Mouse (Mus musculus): ENCODE measurements around the gene Lrch1. TPM values are rescaled to one million over a fixed set of nuclear protein-coding genes. Genes with fewer than 3 reads are reported as not detected.
A peak's percentile ranks its signal among the peaks of the same experiment; 100 is the strongest.

Lrch1 gene
- total and polyA plus RNA-seq, 3 experiments: 2.8 to 6.1 TPM; not detected in 1

GRCm38 (mm10) chr14:74956702-74957101 is 9.0 kb upstream of the Lrch1 start:
- DNase-seq (ENCODE audit: low read depth, low spot score): no peak
- Histone ChIP-seq H3K27ac (ENCODE audit: control insufficient read depth, low read depth, low read length) (no peak overlapping the region), H3K4me1 (ENCODE audit: control insufficient read depth in 1 of 2, insufficient read depth in 2 of 2, low read length in 2 of 2) (no peaks in the 10 kb centered on the region), H3K36me3 (ENCODE audit: control insufficient read depth in 1 of 2, insufficient read depth in 2 of 2, low read length in 2 of 2) (no peaks in the 10 kb centered on the region), H3K27me3 (ENCODE audit: control insufficient read depth in 1 of 2, insufficient read depth in 2 of 2, low read length in 2 of 2) (peaks cover 5 to 9% of the 10 kb centered on the region in 2 experiments; a peak in 3 of 4 replicates), H3K4me3 (ENCODE audit: control insufficient read depth in 1 of 2, insufficient read depth in 1 of 2, low read depth in 2 of 2, low read length in 2 of 2) (no peak overlapping the region), H3K9ac (ENCODE audit: control insufficient read depth, low read depth, low read length, poor library complexity, severe bottlenecking) (no peak overlapping the region), H3K79me2 (ENCODE audit: control insufficient read depth, insufficient read depth, low read length, poor library complexity) (no peaks in the 10 kb centered on the region), H3K9me3 (replicated peaks; ENCODE audit: insufficient read depth, low read length) (no peaks in the 10 kb centered on the region)
- TF ChIP-seq GABPA (IDR thresholded peaks at IDR 0.05; ENCODE audit: low read depth, low read length) (no peak), RAD21 (IDR thresholded peaks at IDR 0.05; ENCODE audit: low read depth, low read length) (no peak), SMC3 (IDR thresholded peaks at IDR 0.05; ENCODE audit: low read depth, low read length) (no peak), MYC (IDR thresholded peaks at IDR 0.05; ENCODE audit: low read depth, low read length) (no peak), MYB (IDR thresholded peaks at IDR 0.05; ENCODE audit: low read depth, low read length) (no peak), BHLHE40 (IDR thresholded peaks at IDR 0.05; ENCODE audit: borderline replicate concordance, low read depth, low read length) (no peak), CHD1 (IDR thresholded peaks at IDR 0.05; ENCODE audit: low read depth, low read length) (no peak)

- Histone ChIP-seq H3K36me3 (ENCODE audit: control insufficient read depth in 1 of 2, insufficient read depth in 2 of 2, low read length in 2 of 2) (no peaks in the 10 kb centered on the region), H3K27ac (ENCODE audit: control insufficient read depth, low read depth, low read length) (no peak overlapping the region), H3K4me3 (ENCODE audit: control insufficient read depth in 1 of 2, insufficient read depth in 1 of 2, low read depth in 2 of 2, low read length in 2 of 2) (no peak overlapping the region), H3K9me3 (replicated peaks; ENCODE audit: insufficient read depth, low read length) (no peaks in the 10 kb centered on the region), H3K9ac (ENCODE audit: control insufficient read depth, low read depth, low read length, poor library complexity, severe bottlenecking) (no peak overlapping the region), H3K79me2 (ENCODE audit: control insufficient read depth, insufficient read depth, low read length, poor library complexity) (no peaks in the 10 kb centered on the region), H3K4me1 (ENCODE audit: control insufficient read depth in 1 of 2, insufficient read depth in 2 of 2, low read length in 2 of 2) (no peaks in the 10 kb centered on the region), H3K27me3 (ENCODE audit: control insufficient read depth in 1 of 2, insufficient read depth in 2 of 2, low read length in 2 of 2) (peaks cover 5 to 9% of the 10 kb centered on the region in 2 experiments; a peak in 3 of 4 replicates)
- no peak for DNase-seq (ENCODE audit: low read depth, low spot score)
- no peak for TF ChIP-seq ZKSCAN1 (IDR thresholded peaks at IDR 0.05; ENCODE audit: low read depth, low read length)
- TF ChIP-seq USF2 (IDR thresholded peaks at IDR 0.05; ENCODE audit: borderline replicate concordance in 1 of 2, insufficient read depth in 1 of 2, low read depth in 1 of 2, low read length in 2 of 2): no peak
Observed at GRCm38 (mm10) chr14:74956234-74956633, 8.6 kb upstream of the Lrch1 start.

- Histone ChIP-seq H3K4me1 (ENCODE audit: control insufficient read depth in 1 of 2, insufficient read depth in 2 of 2, low read length in 2 of 2) (peaks cover 5 to 12% of the 10 kb centered on the region in 2 experiments; a peak in 2 of 4 replicates), H3K79me2 (ENCODE audit: control insufficient read depth, insufficient read depth, low read length, poor library complexity) (peaks cover 21% of the 10 kb centered on the region), H3K27ac (ENCODE audit: control insufficient read depth, low read depth, low read length) (no peak overlapping the region), H3K9me3 (replicated peaks; ENCODE audit: insufficient read depth, low read length) (no peaks in the 10 kb centered on the region), H3K9ac (ENCODE audit: control insufficient read depth, low read depth, low read length, poor library complexity, severe bottlenecking) (peak overlapping the region; percentile 95), H3K27me3 (ENCODE audit: control insufficient read depth in 1 of 2, insufficient read depth in 2 of 2, low read length in 2 of 2) (no peaks in the 10 kb centered on the region; a peak in 1 of 4 replicates), H3K4me3 (ENCODE audit: control insufficient read depth in 1 of 2, insufficient read depth in 1 of 2, low read depth in 2 of 2, low read length in 2 of 2) (peak overlapping the region; percentile 90 to 98), H3K36me3 (ENCODE audit: control insufficient read depth in 1 of 2, insufficient read depth in 2 of 2, low read length in 2 of 2) (peaks cover 0 to 4% of the 10 kb centered on the region in 2 experiments; a peak in 1 of 4 replicates)
- peak; percentile 87 for DNase-seq (ENCODE audit: low read depth, low spot score)
- TF ChIP-seq SMC3 (IDR thresholded peaks at IDR 0.05; ENCODE audit: low read depth, low read length) (peak; percentile 61), GABPA (IDR thresholded peaks at IDR 0.05; ENCODE audit: low read depth, low read length) (no peak), ETS1 (IDR thresholded peaks at IDR 0.05; ENCODE audit: low read depth, low read length) (0 out of 2 replicates have a peak, but pooled peaks have one; percentile 4), UBTF (IDR thresholded peaks at IDR 0.05; ENCODE audit: borderline replicate concordance, insufficient read depth, low read depth, low read length) (no peak), NELFE (IDR thresholded peaks at IDR 0.05; ENCODE audit: low read depth, low read length) (no peak), MAZ (IDR thresholded peaks at IDR 0.05; ENCODE audit: low read depth, low read length) (peak; percentile 78; the same call in 1 of the 2 replicates), CTCF (IDR thresholded peaks at IDR 0.05 in 2 of 3, conservative IDR thresholded peaks at IDR 0.05 in 1 of 3; ENCODE audit: control insufficient read depth in 1 of 3, insufficient read depth in 1 of 3, low read depth in 2 of 3, low read length in 3 of 3, poor library complexity in 1 of 3, severe bottlenecking in 1 of 3) (peak; percentile 68 to 91 (median 74)), MAFK (IDR thresholded peaks at IDR 0.05; ENCODE audit: borderline replicate concordance, low read depth, low read length) (no peak), MXI1 (IDR thresholded peaks at IDR 0.05; ENCODE audit: low read depth, low read length) (peak; percentile 40; the same call in 1 of the 2 replicates), ZC3H11A (IDR thresholded peaks at IDR 0.05; ENCODE audit: low read depth, low read length) (peak; percentile 26; the same call in 1 of the 2 replicates), ELF1 (IDR thresholded peaks at IDR 0.05; ENCODE audit: low read depth, low read length) (peak; percentile 43; the same call in 1 of the 2 replicates), RAD21 (IDR thresholded peaks at IDR 0.05; ENCODE audit: low read depth, low read length) (peak; percentile 54), HCFC1 (IDR thresholded peaks at IDR 0.05; ENCODE audit: low read depth, low read length) (0 out of 2 replicates have a peak, but pooled peaks have one; percentile 7)
Observed at GRCm38 (mm10) chr14:74948426-74949240, 957 bp upstream of the Lrch1 start.
